Mouse (Mus musculus) fibroblast of lung, adult 2 months (primary cell): Measurements from ENCODE around the gene Nol3.
A peak's percentile ranks its signal among the peaks of the same experiment; 100 is the strongest.

Experiments
- DNase-seq: peaks from one replicate; pipeline ENCODE4 v3.0.0-alpha.2; 2011; ENCODE audit warnings: low read depth

Gene Nol3

GRCm38 (mm10) chr8:105309142-105309847, 33.4 kb downstream of the Nol3 start:
- DNase-seq: no peak

GRCm38 (mm10) chr8:105310118-105310517, 34.2 kb downstream of the Nol3 start:
- DNase-seq: no peak

- no peak for DNase-seq
Measured at GRCm38 (mm10) chr8:105311718-105312117, 35.8 kb downstream of the Nol3 start.

- DNase-seq: no peak
Measured at GRCm38 (mm10) chr8:105312891-105313481, 37.0 kb downstream of the Nol3 start.

- DNase-seq: no peak
Measured at GRCm38 (mm10) chr8:105313622-105314402, 37.9 kb downstream of the Nol3 start.

- no peak for DNase-seq
Measured at GRCm38 (mm10) chr8:105315073-105315769, 39.3 kb downstream of the Nol3 start.

- peak; percentile 44 for DNase-seq
Measured at GRCm38 (mm10) chr8:105317941-105318340, 42.0 kb downstream of the Nol3 start.

- no peak for DNase-seq
Measured at GRCm38 (mm10) chr8:105318662-105319190, 42.8 kb downstream of the Nol3 start.

GRCm38 (mm10) chr8:105323183-105323582, 47.2 kb downstream of the Nol3 start:
- no peak for DNase-seq

- no peak for DNase-seq
Measured at GRCm38 (mm10) chr8:105325641-105326093, 49.7 kb downstream of the Nol3 start.

- peak; percentile 87 for DNase-seq
Measured at GRCm38 (mm10) chr8:105326141-105326672, 50.3 kb downstream of the Nol3 start, which contains the start of the genes Lrrc29 and Tmem208. TSS of gene Lrrc29 (minus strand) at chr8:105326278. TSS of gene Tmem208 (plus strand) at chr8:105326354.

- DNase-seq: no peak
Measured at GRCm38 (mm10) chr8:105326968-105327367, 51.0 kb downstream of the Nol3 start.

GRCm38 (mm10) chr8:105330325-105330724, 54.4 kb downstream of the Nol3 start:
- DNase-seq: no peak

GRCm38 (mm10) chr8:105331469-105331868, 55.5 kb downstream of the Nol3 start:
- no peak for DNase-seq
